Mouse (Mus musculus) lung, adult 2 months (tissue): Measurements from ENCODE around the gene Gm10803.

Source experiments
- CTCF ChIP-seq: fragments of 200-500 bp; IDR thresholded peaks from 2 replicates; pipeline ENCODE4 v1.5.1; 2011; ENCODE audit warnings: mild to moderate bottlenecking, low read length, control low read depth; ENCODE audit not compliant: insufficient read depth
- POLR2A ChIP-seq: fragments of 200-500 bp; IDR thresholded peaks from 2 replicates; pipeline ENCODE4 v1.6.1; 2011; ENCODE audit warnings: low read depth, mild to moderate bottlenecking, control low read depth, low read length, borderline replicate concordance; ENCODE audit errors: extremely low read depth

DNA sequence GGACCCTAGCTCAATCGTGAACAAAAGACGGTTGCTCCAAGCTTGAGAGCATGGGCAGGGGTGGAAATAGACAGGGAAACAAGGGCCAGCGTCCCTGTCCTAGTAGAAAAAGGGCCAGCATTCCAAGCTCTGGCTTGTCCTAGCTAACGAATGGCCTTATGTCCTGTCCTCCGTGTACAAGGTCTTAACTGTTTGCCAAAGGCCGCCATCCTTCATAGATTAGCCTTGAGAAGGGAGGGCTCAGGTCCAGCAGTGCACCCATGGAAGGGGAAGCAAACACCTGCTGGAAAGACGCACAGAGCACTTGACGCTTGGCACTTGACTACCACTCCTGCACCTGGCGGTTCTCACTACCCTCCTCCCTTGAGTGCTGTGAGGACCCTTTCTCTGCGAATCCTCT, 32.8 kb downstream of the Gm10803 start:
- TF ChIP-seq CTCF (no peak), POLR2A (no peak)
